Mouse (Mus musculus): ENCODE results near the gene Gm43720.

Gene Gm43720

GRCm38 (mm10) chr5:138262001-138262400 is 17.8 kb downstream of the Gm43720 start:
- no peak for DNase-seq (ENCODE audit: low read depth)

GRCm38 (mm10) chr5:138260834-138261233 is 18.9 kb downstream of the Gm43720 start:
- DNase-seq (ENCODE audit: low read depth), result no peak

- DNase-seq (ENCODE audit: low read depth), result no peak
Measured at GRCm38 (mm10) chr5:138260051-138260450, 19.7 kb downstream of the Gm43720 start.

- DNase-seq (ENCODE audit: low read depth), result no peak
Measured at GRCm38 (mm10) chr5:138258993-138259392, 20.8 kb downstream of the Gm43720 start.

GRCm38 (mm10) chr5:138258542-138258941 is 21.2 kb downstream of the Gm43720 start:
- no peak for DNase-seq (ENCODE audit: low read depth)

- DNase-seq (ENCODE audit: low read depth), result no peak
Measured at GRCm38 (mm10) chr5:138258078-138258477, 21.7 kb downstream of the Gm43720 start.

GRCm38 (mm10) chr5:138257585-138257978 is 22.2 kb downstream of the Gm43720 start:
- DNase-seq (ENCODE audit: low read depth), result no peak

GRCm38 (mm10) chr5:138256966-138257584 is 22.7 kb downstream of the Gm43720 start:
- DNase-seq (ENCODE audit: low read depth), result no peak

GRCm38 (mm10) chr5:138256094-138256467 is 23.7 kb downstream of the Gm43720 start:
- no peak for DNase-seq (ENCODE audit: low read depth)

- DNase-seq (ENCODE audit: low read depth), result peak; percentile 97
Measured at GRCm38 (mm10) chr5:138255353-138256093, 24.2 kb downstream of the Gm43720 start, which contains the start of gene Lamtor4. Lamtor4 (plus strand) TSS chr5:138255482.

GRCm38 (mm10) chr5:138253061-138253460 is 26.7 kb downstream of the Gm43720 start:
- no peak for DNase-seq (ENCODE audit: low read depth)

GRCm38 (mm10) chr5:138251144-138251543 is 28.6 kb downstream of the Gm43720 start:
- no peak for DNase-seq (ENCODE audit: low read depth)

GRCm38 (mm10) chr5:138241511-138241910 is 38.2 kb downstream of the Gm43720 start:
- DNase-seq (ENCODE audit: low read depth), result no peak

- DNase-seq (ENCODE audit: low read depth), result no peak
Measured at GRCm38 (mm10) chr5:138234224-138234623, 45.5 kb downstream of the Gm43720 start.

- no peak for DNase-seq (ENCODE audit: low read depth)
Measured at GRCm38 (mm10) chr5:138233778-138234177, 46.0 kb downstream of the Gm43720 start.

- DNase-seq (ENCODE audit: low read depth), result no peak
Measured at GRCm38 (mm10) chr5:138229511-138229910, 50.2 kb downstream of the Gm43720 start.

GRCm38 (mm10) chr5:138228026-138228425 is 51.7 kb downstream of the Gm43720 start:
- DNase-seq (ENCODE audit: low read depth), result no peak

- DNase-seq (ENCODE audit: low read depth), result no peak
Measured at GRCm38 (mm10) chr5:138227367-138227766, 52.4 kb downstream of the Gm43720 start.

GRCm38 (mm10) chr5:138226491-138226890 is 53.3 kb downstream of the Gm43720 start:
- DNase-seq (ENCODE audit: low read depth), result no peak

GRCm38 (mm10) chr5:138225700-138226099 is 54.1 kb downstream of the Gm43720 start, which contains the start of gene Nxpe5:
Nxpe5 (plus strand) TSS chr5:138225898.
- DNase-seq (ENCODE audit: low read depth), result no peak

- DNase-seq (ENCODE audit: low read depth), result no peak
Measured at GRCm38 (mm10) chr5:138223287-138223686, 56.5 kb downstream of the Gm43720 start.

- DNase-seq (ENCODE audit: low read depth), result peak; percentile 33
Measured at GRCm38 (mm10) chr5:138222111-138222510, 57.6 kb downstream of the Gm43720 start.

- DNase-seq (ENCODE audit: low read depth), result no peak
Measured at GRCm38 (mm10) chr5:138219864-138220263, 59.9 kb downstream of the Gm43720 start.

All from fibroblast of lung, adult 2 months (primary cell).